ENCODE assay signal across 11 mouse cellular contexts in genomic region chr2:63982351-63982751, GRCm38 (mm10).
DNase-seq lines count a peak whose midpoint lies in the region; ATAC-seq lines count a peak whose summit lies in the region.
"Had no signal": no experiment of that assay in that cellular context is flagged by ENCODE, and none has a peak within 500 bp of the region (broad histone marks: within the 10 kb centered on the region; RNA-seq: fewer than 3 reads in every experiment).

No protein-coding gene starts in this region.

- no peak overlapping the region; the same call in 1 of the 2 replicates for H3K27ac ChIP-seq in neural tube, embryonic 14.5 days (ENCODE audit: low read depth, low read length)
- peak overlapping the region; percentile 72; the same call in 1 of the 2 replicates for H3K27ac ChIP-seq in heart, embryonic 10.5 days
- H3K27ac ChIP-seq in hindbrain, embryonic 14.5 days = peak overlapping the region; percentile 57
- H3K27ac ChIP-seq in kidney, embryonic 14.5 days (ENCODE audit: low read depth, low read length) = no peak overlapping the region
- H3K27ac ChIP-seq: limb, embryonic 10.5 days had no signal

- H3K4me1 ChIP-seq in neural tube, embryonic 14.5 days (ENCODE audit: control insufficient read depth, insufficient read depth, low read length) = peaks cover 10% of the 10 kb centered on the region
- H3K4me1 ChIP-seq in heart, embryonic 10.5 days = peaks cover 17% of the 10 kb centered on the region
- H3K4me1 ChIP-seq in hindbrain, embryonic 14.5 days (replicated peaks; ENCODE audit: control insufficient read depth, insufficient read depth, low read length) = peaks cover 15% of the 10 kb centered on the region
- no peaks in the 10 kb centered on the region for H3K4me1 ChIP-seq in kidney, embryonic 14.5 days (ENCODE audit: control insufficient read depth, insufficient read depth, low read length)

- H3K9ac ChIP-seq in neural tube, embryonic 14.5 days (replicated peaks; ENCODE audit: low read depth, low read length) = no peak overlapping the region
- H3K9ac ChIP-seq in hindbrain, embryonic 14.5 days = 0 out of 2 replicates have a peak overlapping the region, but pooled peaks have one; percentile 13
- H3K9ac ChIP-seq in kidney, embryonic 14.5 days (ENCODE audit: low read depth, low read length) = no peak overlapping the region

- WGBS in neural tube, embryonic 14.5 days = 16% methylated on average over 4 of the region's 4 CpGs
- 9% methylated on average over 4 of the region's 4 CpGs for WGBS in heart, embryonic 10.5 days
- WGBS in hindbrain, embryonic 14.5 days = 11% methylated on average over 4 of the region's 4 CpGs
- WGBS in kidney, embryonic 14.5 days = 52% methylated on average over 4 of the region's 4 CpGs

- H3K27me3 ChIP-seq in neural tube, embryonic 14.5 days (ENCODE audit: control insufficient read depth, insufficient read depth, low read length) = no peaks in the 10 kb centered on the region
- H3K27me3 ChIP-seq in heart, embryonic 10.5 days (ENCODE audit: insufficient read depth, poor library complexity, severe bottlenecking) = no peaks in the 10 kb centered on the region
- H3K27me3 ChIP-seq in hindbrain, embryonic 14.5 days (ENCODE audit: control insufficient read depth, insufficient read depth, low read length) = no peaks in the 10 kb centered on the region
- H3K27me3 ChIP-seq in kidney, embryonic 14.5 days (ENCODE audit: control insufficient read depth, insufficient read depth, low read length) = no peaks in the 10 kb centered on the region

- H3K4me2 ChIP-seq in neural tube, embryonic 14.5 days (ENCODE audit: low read depth, low read length) = no peak overlapping the region
- H3K4me2 ChIP-seq in hindbrain, embryonic 14.5 days (replicated peaks) = no peak overlapping the region; the same call in 1 of the 2 replicates
- H3K4me2 ChIP-seq in kidney, embryonic 14.5 days (replicated peaks; ENCODE audit: low read depth, low read length) = no peak overlapping the region

- H3K9me3 ChIP-seq in neural tube, embryonic 14.5 days (ENCODE audit: control insufficient read depth, low read length) = no peaks in the 10 kb centered on the region
- H3K9me3 ChIP-seq in heart, embryonic 10.5 days = no peaks in the 10 kb centered on the region
- no peaks in the 10 kb centered on the region for H3K9me3 ChIP-seq in hindbrain, embryonic 14.5 days (ENCODE audit: control insufficient read depth, low read length)
- no peaks in the 10 kb centered on the region for H3K9me3 ChIP-seq in kidney, embryonic 14.5 days (ENCODE audit: control insufficient read depth, low read length)
- H3K9me3 ChIP-seq: limb, embryonic 10.5 days had no signal

- peak; percentile 34; the same call in 1 of the 2 replicates for ATAC-seq in neural tube, embryonic 14.5 days (ENCODE audit: low read depth)
- ATAC-seq in hindbrain, embryonic 14.5 days (ENCODE audit: low FRiP score) = peak; percentile 57
- no peak for ATAC-seq in kidney, embryonic 14.5 days (ENCODE audit: low FRiP score, low TSS enrichment)
- no peak for ATAC-seq in erythroid progenitor cell, adult 5-6 weeks (replicated peaks; ENCODE audit: low FRiP score, poor library complexity, severe bottlenecking)

- H3K4me3 ChIP-seq in neural tube, embryonic 14.5 days (ENCODE audit: low read depth, low read length) = no peak overlapping the region
- peak overlapping the region; percentile 30; the same call in 1 of the 2 replicates for H3K4me3 ChIP-seq in heart, embryonic 10.5 days
- no peak overlapping the region for H3K4me3 ChIP-seq in hindbrain, embryonic 14.5 days (replicated peaks; ENCODE audit: low read length)
- no peak overlapping the region for H3K4me3 ChIP-seq in kidney, embryonic 14.5 days (ENCODE audit: low read length)
- H3K4me3 ChIP-seq: limb, embryonic 10.5 days had no signal

- 0 out of 2 replicates have a peak, but pooled peaks cover 4% of the 10 kb centered on the region for H3K36me3 ChIP-seq in neural tube, embryonic 14.5 days (ENCODE audit: control insufficient read depth, insufficient read depth, low read length)
- peaks cover 23% of the 10 kb centered on the region for H3K36me3 ChIP-seq in heart, embryonic 10.5 days
- peaks cover 22% of the 10 kb centered on the region for H3K36me3 ChIP-seq in hindbrain, embryonic 14.5 days (replicated peaks; ENCODE audit: control insufficient read depth, insufficient read depth)
- peaks cover 17% of the 10 kb centered on the region for H3K36me3 ChIP-seq in kidney, embryonic 14.5 days (ENCODE audit: control insufficient read depth, insufficient read depth, low read length)

- DNase-seq in neural tube, embryonic 10.5 days (ENCODE audit: extremely low spot score, low spot score) = no peak
- DNase-seq in heart, embryonic 10.5 days (ENCODE audit: low spot score) = peak; percentile 93
- DNase-seq in hindbrain, embryonic 14.5 days (ENCODE audit: low spot score) = no peak
- no peak for DNase-seq in thymus, adult 18-20 months
- DNase-seq in testis, postnatal 14 days (ENCODE audit: low spot score) = no peak
- DNase-seq: kidney, adult 9 months; thymus, adult 2 months had no signal

Comparison
In these comparisons a context has a peak if more than half of its experiments do, and no peak if none do; other contexts are left out.
1. ATAC-seq: peak in neural tube, embryonic 14.5 days (single experiment) and hindbrain, embryonic 14.5 days (single experiment); none in kidney, embryonic 14.5 days (single experiment) and erythroid progenitor cell, adult 5-6 weeks (single experiment).
2. H3K27ac ChIP-seq: peak in heart, embryonic 10.5 days (single experiment) and hindbrain, embryonic 14.5 days (single experiment); none in neural tube, embryonic 14.5 days (single experiment) and kidney, embryonic 14.5 days (single experiment).